Mouse (Mus musculus) lung, adult 2 months (tissue): ENCODE measurements around the gene Anks3.

Experiments
- CTCF ChIP-seq: fragments of 200-500 bp; IDR thresholded peaks from 2 replicates; pipeline ENCODE4 v1.5.1; 2011; ENCODE audit warnings: mild to moderate bottlenecking, low read length, control low read depth; ENCODE audit not compliant: insufficient read depth
- POLR2A ChIP-seq: fragments of 200-500 bp; IDR thresholded peaks from 2 replicates; pipeline ENCODE4 v1.6.1; 2011; ENCODE audit warnings: low read depth, mild to moderate bottlenecking, control low read depth, low read length, borderline replicate concordance; ENCODE audit errors: extremely low read depth

DNA sequence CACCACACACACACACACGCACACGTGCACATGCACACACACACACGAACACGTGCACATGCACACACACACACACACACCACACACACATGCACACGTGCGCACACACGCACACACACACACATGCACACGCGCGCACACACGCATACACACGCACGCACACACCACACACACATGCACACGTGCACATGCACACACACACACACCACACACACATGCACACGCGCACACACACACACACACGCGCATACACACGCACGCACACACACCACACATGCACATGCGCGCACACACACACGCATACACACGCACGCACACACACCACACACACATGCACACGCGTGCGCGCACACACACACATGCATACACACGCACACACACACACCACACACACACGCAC lies 28.6 kb downstream of the Anks3 start:
- TF ChIP-seq POLR2A: no peak
- TF ChIP-seq CTCF: no peak
